Comparison of ENCODE assay signal across 1 mouse cellular context in genomic region chr3:53016436-53017340, GRCm38 (mm10).
A peak's percentile ranks its signal among the peaks of the same experiment; 100 is the strongest.
TF ChIP-seq lines count a peak whose summit lies in the region.

Gene Cog6, minus strand, starts transcription at chr3:53017237.

TF ChIP-seq in CH12.LX, 34 proteins besides CTCF, POLR2A, EP300 and RAD21 (continued from another document):
- TF ChIP-seq BHLHE40 (IDR thresholded peaks at IDR 0.05; ENCODE audit: low read depth, low read length), result peak; percentile 10; the same call in 1 of the 2 replicates
- TF ChIP-seq ELF1 (IDR thresholded peaks at IDR 0.05; ENCODE audit: low read depth, low read length), result peak; percentile 78; the same call in 1 of the 2 replicates
- no peak for TF ChIP-seq KAT2A (IDR thresholded peaks at IDR 0.05; ENCODE audit: insufficient replicate concordance, low read length)
- peak; percentile 63; the same call in 1 of the 2 replicates for TF ChIP-seq ZMIZ1 (IDR thresholded peaks at IDR 0.05; ENCODE audit: low read depth, low read length)
- TF ChIP-seq NELFE (IDR thresholded peaks at IDR 0.05; ENCODE audit: low read depth, low read length), result peak; percentile 92
- no peak for TF ChIP-seq ZC3H11A (IDR thresholded peaks at IDR 0.05; ENCODE audit: low read depth, low read length)
- no peak for TF ChIP-seq CHD1 (IDR thresholded peaks at IDR 0.05; ENCODE audit: low read depth, low read length)
- TF ChIP-seq MEF2A (IDR thresholded peaks at IDR 0.05; ENCODE audit: borderline replicate concordance, low read depth, low read length), result 0 out of 2 replicates have a peak, but pooled peaks have one; percentile 16
- TF ChIP-seq MAX (IDR thresholded peaks at IDR 0.05; ENCODE audit: low read length), result no peak
- TF ChIP-seq HCFC1 (IDR thresholded peaks at IDR 0.05; ENCODE audit: low read depth, low read length), result peak; percentile 81
- no peak for TF ChIP-seq IRF4 (IDR thresholded peaks at IDR 0.05; ENCODE audit: low read depth, low read length)
- TF ChIP-seq PAX5 (IDR thresholded peaks at IDR 0.05; ENCODE audit: low read length), result no peak
- no peak for TF ChIP-seq JUND (conservative IDR thresholded peaks at IDR 0.05; ENCODE audit: low read depth, low read length)
- TF ChIP-seq ETS1 (conservative IDR thresholded peaks at IDR 0.05; ENCODE audit: low read depth, low read length), result no peak
- TF ChIP-seq SMC3 (IDR thresholded peaks at IDR 0.05; ENCODE audit: low read depth, low read length), result no peak
- no peak for TF ChIP-seq UBTF (IDR thresholded peaks at IDR 0.05; ENCODE audit: low read depth, low read length)
- TF ChIP-seq SIN3A (IDR thresholded peaks at IDR 0.05; ENCODE audit: low read length), result peak; percentile 67
- TF ChIP-seq CHD2 (IDR thresholded peaks at IDR 0.05; ENCODE audit: low read length), result no peak
- no peak for TF ChIP-seq POLR2AphosphoS2 (IDR thresholded peaks at IDR 0.05; ENCODE audit: low read depth, low read length)
- peak; percentile 74 for TF ChIP-seq TCF12 (IDR thresholded peaks at IDR 0.05; ENCODE audit: low read depth, low read length)
- peak; percentile 91 for TF ChIP-seq NRF1 (IDR thresholded peaks at IDR 0.05; ENCODE audit: low read depth, low read length)
- no peak for TF ChIP-seq USF2 (conservative IDR thresholded peaks at IDR 0.05; ENCODE audit: low read depth, low read length)
